Mouse (Mus musculus): Measurements from ENCODE around the gene Hinfp. TPM values are rescaled to one million over a fixed set of nuclear protein-coding genes. Genes with fewer than 3 reads are reported as not detected.
A peak's percentile ranks its signal among the peaks of the same experiment; 100 is the strongest.

Gene Hinfp
- polyA plus RNA-seq, 1 experiment from 2014 or later = 21.2 TPM

GRCm38 (mm10) chr9:44269973-44270372 is 35.5 kb downstream of the Hinfp start:
- ATAC-seq (ENCODE audit: insufficient read depth, low FRiP score) = no peak

GRCm38 (mm10) chr9:44269077-44269476 is 36.4 kb downstream of the Hinfp start:
- Histone ChIP-seq H3K4me1 (ENCODE audit: control insufficient read depth, insufficient read depth, low read length) (peaks cover 10% of the 10 kb centered on the region; the same call in 1 of the 2 replicates), H3K9ac (ENCODE audit: low read length) (no peak overlapping the region), H3K9me3 (replicated peaks; ENCODE audit: control insufficient read depth, low read length) (no peaks in the 10 kb centered on the region), H3K4me2 (ENCODE audit: low read depth, low read length) (no peak overlapping the region), H3K4me3 (replicated peaks; ENCODE audit: low read length) (no peak overlapping the region), H3K27me3 (ENCODE audit: control insufficient read depth, insufficient read depth, low read length) (no peaks in the 10 kb centered on the region), H3K27ac (ENCODE audit: low read length) (no peak overlapping the region; the same call in 1 of the 2 replicates), H3K36me3 (ENCODE audit: control insufficient read depth, insufficient read depth, low read length) (no peaks in the 10 kb centered on the region)
- no peak for ATAC-seq (ENCODE audit: insufficient read depth, low FRiP score)
- WGBS = 81% methylated on average over 3 of the region's 3 CpGs

More at GRCm38 (mm10) chr9:44269973-44270372, 35.5 kb downstream of the Hinfp start:
- no peaks in the 10 kb centered on the region for H3K27me3 ChIP-seq (ENCODE audit: control insufficient read depth, insufficient read depth, low read length)
- peaks cover 10% of the 10 kb centered on the region; the same call in 1 of the 2 replicates for H3K4me1 ChIP-seq (ENCODE audit: control insufficient read depth, insufficient read depth, low read length)
- no peaks in the 10 kb centered on the region for H3K36me3 ChIP-seq (ENCODE audit: control insufficient read depth, insufficient read depth, low read length)
- WGBS = 73% methylated on average over 4 of the region's 4 CpGs
- H3K27ac ChIP-seq (ENCODE audit: low read length) = no peak overlapping the region
- H3K4me2 ChIP-seq (ENCODE audit: low read depth, low read length) = no peak overlapping the region
- H3K4me3 ChIP-seq (replicated peaks; ENCODE audit: low read length) = no peak overlapping the region
- H3K9me3 ChIP-seq (replicated peaks; ENCODE audit: control insufficient read depth, low read length) = no peaks in the 10 kb centered on the region
- H3K9ac ChIP-seq (ENCODE audit: low read length) = no peak overlapping the region

GRCm38 (mm10) chr9:44268432-44268831 is 37.0 kb downstream of the Hinfp start, which contains the start of gene Nlrx1:
Gene Nlrx1 (minus strand): TSS chr9:44268599.
- WGBS = 59% methylated on average over 6 of the region's 6 CpGs
- ATAC-seq (ENCODE audit: insufficient read depth, low FRiP score) = peak; percentile 29; the same call in 1 of the 2 replicates
- H3K27ac ChIP-seq (ENCODE audit: low read length) = peak within 1 kb of the TSS; percentile 94
- H3K27me3 ChIP-seq (ENCODE audit: control insufficient read depth, insufficient read depth, low read length) = no peaks in the 10 kb centered on the region
- H3K9ac ChIP-seq (ENCODE audit: low read length) = peak within 1 kb of the TSS; percentile 94
- H3K9me3 ChIP-seq (replicated peaks; ENCODE audit: control insufficient read depth, low read length) = no peaks in the 10 kb centered on the region
- peak within 1 kb of the TSS; percentile 58 for H3K4me3 ChIP-seq (replicated peaks; ENCODE audit: low read length)
- no peaks in the 10 kb centered on the region for H3K36me3 ChIP-seq (ENCODE audit: control insufficient read depth, insufficient read depth, low read length)
- peaks cover 10% of the 10 kb centered on the region; the same call in 1 of the 2 replicates for H3K4me1 ChIP-seq (ENCODE audit: control insufficient read depth, insufficient read depth, low read length)
- peak within 1 kb of the TSS; percentile 76 for H3K4me2 ChIP-seq (ENCODE audit: low read depth, low read length)

GRCm38 (mm10) chr9:44268027-44268360 is 37.5 kb downstream of the Hinfp start:
- 5% methylated on average over 28 of the region's 28 CpGs for WGBS
- Histone ChIP-seq H3K27me3 (ENCODE audit: control insufficient read depth, insufficient read depth, low read length) (no peaks in the 10 kb centered on the region), H3K4me2 (ENCODE audit: low read depth, low read length) (peak overlapping the region; percentile 76), H3K9ac (ENCODE audit: low read length) (peak overlapping the region; percentile 94), H3K9me3 (replicated peaks; ENCODE audit: control insufficient read depth, low read length) (no peaks in the 10 kb centered on the region), H3K27ac (ENCODE audit: low read length) (peak overlapping the region; percentile 94), H3K36me3 (ENCODE audit: control insufficient read depth, insufficient read depth, low read length) (no peaks in the 10 kb centered on the region), H3K4me3 (replicated peaks; ENCODE audit: low read length) (peak overlapping the region; percentile 58), H3K4me1 (ENCODE audit: control insufficient read depth, insufficient read depth, low read length) (peaks cover 10% of the 10 kb centered on the region; the same call in 1 of the 2 replicates)
- ATAC-seq (ENCODE audit: insufficient read depth, low FRiP score) = peak; percentile 92

GRCm38 (mm10) chr9:44267319-44268026 is 38.0 kb downstream of the Hinfp start:
- 9% methylated on average over 23 of the region's 23 CpGs for WGBS

GRCm38 (mm10) chr9:44266478-44267226 is 38.8 kb downstream of the Hinfp start:
- H3K9ac ChIP-seq (ENCODE audit: low read length) = peak overlapping the region; percentile 94
- H3K27ac ChIP-seq (ENCODE audit: low read length) = peak overlapping the region; percentile 94
- WGBS = 49% methylated on average over 8 of the region's 8 CpGs
- H3K9me3 ChIP-seq (replicated peaks; ENCODE audit: control insufficient read depth, low read length) = no peaks in the 10 kb centered on the region
- no peaks in the 10 kb centered on the region for H3K36me3 ChIP-seq (ENCODE audit: control insufficient read depth, insufficient read depth, low read length)
- H3K4me3 ChIP-seq (replicated peaks; ENCODE audit: low read length) = peak overlapping the region; percentile 58; the same call in 1 of the 2 replicates
- no peaks in the 10 kb centered on the region for H3K27me3 ChIP-seq (ENCODE audit: control insufficient read depth, insufficient read depth, low read length)
- ATAC-seq (ENCODE audit: insufficient read depth, low FRiP score) = no peak
- H3K4me2 ChIP-seq (ENCODE audit: low read depth, low read length) = peak overlapping the region; percentile 76
- peaks cover 10% of the 10 kb centered on the region; the same call in 1 of the 2 replicates for H3K4me1 ChIP-seq (ENCODE audit: control insufficient read depth, insufficient read depth, low read length)

More at GRCm38 (mm10) chr9:44267319-44268026, 38.0 kb downstream of the Hinfp start:
- Histone ChIP-seq H3K4me1 (ENCODE audit: control insufficient read depth, insufficient read depth, low read length) (peaks cover 10% of the 10 kb centered on the region; the same call in 1 of the 2 replicates), H3K4me3 (replicated peaks; ENCODE audit: low read length) (peak overlapping the region; percentile 58), H3K36me3 (ENCODE audit: control insufficient read depth, insufficient read depth, low read length) (no peaks in the 10 kb centered on the region), H3K9me3 (replicated peaks; ENCODE audit: control insufficient read depth, low read length) (no peaks in the 10 kb centered on the region), H3K9ac (ENCODE audit: low read length) (peak overlapping the region; percentile 94), H3K27me3 (ENCODE audit: control insufficient read depth, insufficient read depth, low read length) (no peaks in the 10 kb centered on the region), H3K4me2 (ENCODE audit: low read depth, low read length) (peak overlapping the region; percentile 76), H3K27ac (ENCODE audit: low read length) (peak overlapping the region; percentile 94)
- no peak; the same call in 1 of the 2 replicates for ATAC-seq (ENCODE audit: insufficient read depth, low FRiP score)

- H3K27me3 ChIP-seq (ENCODE audit: control insufficient read depth, insufficient read depth, low read length) = no peaks in the 10 kb centered on the region
- H3K9ac ChIP-seq (ENCODE audit: low read length) = no peak overlapping the region
- 76% methylated on average over 14 of the region's 14 CpGs for WGBS
- no peak overlapping the region for H3K4me2 ChIP-seq (ENCODE audit: low read depth, low read length)
- H3K4me3 ChIP-seq (replicated peaks; ENCODE audit: low read length) = no peak overlapping the region
- no peak for ATAC-seq (ENCODE audit: insufficient read depth, low FRiP score)
- H3K36me3 ChIP-seq (ENCODE audit: control insufficient read depth, insufficient read depth, low read length) = no peaks in the 10 kb centered on the region
- H3K9me3 ChIP-seq (replicated peaks; ENCODE audit: control insufficient read depth, low read length) = no peaks in the 10 kb centered on the region
- no peaks in the 10 kb centered on the region for H3K4me1 ChIP-seq (ENCODE audit: control insufficient read depth, insufficient read depth, low read length)
- no peak overlapping the region for H3K27ac ChIP-seq (ENCODE audit: low read length)
Measured at GRCm38 (mm10) chr9:44261388-44261787, 44.1 kb downstream of the Hinfp start.

- no peak for ATAC-seq (ENCODE audit: insufficient read depth, low FRiP score)
- Histone ChIP-seq H3K9ac (ENCODE audit: low read length) (no peak overlapping the region), H3K27me3 (ENCODE audit: control insufficient read depth, insufficient read depth, low read length) (no peaks in the 10 kb centered on the region), H3K4me2 (ENCODE audit: low read depth, low read length) (no peak overlapping the region), H3K4me1 (ENCODE audit: control insufficient read depth, insufficient read depth, low read length) (no peaks in the 10 kb centered on the region), H3K4me3 (replicated peaks; ENCODE audit: low read length) (no peak overlapping the region), H3K9me3 (replicated peaks; ENCODE audit: control insufficient read depth, low read length) (no peaks in the 10 kb centered on the region), H3K27ac (ENCODE audit: low read length) (no peak overlapping the region), H3K36me3 (ENCODE audit: control insufficient read depth, insufficient read depth, low read length) (no peaks in the 10 kb centered on the region)
- WGBS = 76% methylated on average over 10 of the region's 10 CpGs
Measured at GRCm38 (mm10) chr9:44259014-44259413, 46.5 kb downstream of the Hinfp start.

- Histone ChIP-seq H3K9me3 (replicated peaks; ENCODE audit: control insufficient read depth, low read length) (no peaks in the 10 kb centered on the region), H3K4me1 (ENCODE audit: control insufficient read depth, insufficient read depth, low read length) (no peaks in the 10 kb centered on the region), H3K9ac (ENCODE audit: low read length) (no peak overlapping the region), H3K4me2 (ENCODE audit: low read depth, low read length) (no peak overlapping the region), H3K4me3 (replicated peaks; ENCODE audit: low read length) (no peak overlapping the region), H3K27me3 (ENCODE audit: control insufficient read depth, insufficient read depth, low read length) (no peaks in the 10 kb centered on the region), H3K36me3 (ENCODE audit: control insufficient read depth, insufficient read depth, low read length) (no peaks in the 10 kb centered on the region), H3K27ac (ENCODE audit: low read length) (no peak overlapping the region)
- WGBS = 78% methylated on average over 8 of the region's 8 CpGs
- no peak for ATAC-seq (ENCODE audit: insufficient read depth, low FRiP score)
Measured at GRCm38 (mm10) chr9:44256213-44256612, 49.3 kb downstream of the Hinfp start.
